Mouse (Mus musculus) brain, embryonic 14.5 days (tissue): Measurements from ENCODE around the gene Hccs.

Experiments
- CTCF ChIP-seq: fragments of 200-500 bp; IDR thresholded peaks from 2 replicates; pipeline ENCODE4 v1.5.1; 2012; ENCODE audit warnings: inconsistent platforms, mild to moderate bottlenecking, moderate library complexity, borderline replicate concordance; ENCODE audit not compliant: insufficient read depth, insufficient read length; ENCODE audit errors: extremely low read depth
- POLR2A ChIP-seq: fragments of 200-500 bp; IDR thresholded peaks from 2 replicates; pipeline ENCODE4 v1.6.1; 2012; ENCODE audit warnings: mild to moderate bottlenecking, inconsistent platforms, borderline replicate concordance; ENCODE audit not compliant: poor library complexity, insufficient read depth, insufficient read length, severe bottlenecking; ENCODE audit errors: extremely low read depth

DNA sequence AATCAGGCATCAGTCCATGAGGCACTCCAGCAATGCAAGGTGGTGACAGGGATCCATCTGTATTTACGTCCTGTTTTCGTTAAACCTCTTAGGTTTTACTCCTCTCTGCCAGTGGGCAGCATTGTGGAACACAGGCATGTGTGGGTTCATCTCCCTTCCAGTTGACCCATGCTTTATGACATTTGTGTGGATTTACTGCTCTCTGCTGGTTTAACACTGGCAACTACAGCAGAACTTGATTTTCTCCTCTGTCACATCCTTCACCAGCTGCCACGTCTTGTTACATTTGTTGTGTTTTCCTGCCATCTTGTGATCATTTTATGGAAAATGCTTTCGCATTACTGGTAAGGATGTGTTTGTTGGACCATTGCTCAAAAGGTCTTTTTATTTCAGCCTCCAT lies 20.6 kb downstream of the Hccs start:
- peak; percentile 42; the same call in 1 of the 2 replicates for TF ChIP-seq CTCF
- no peak for TF ChIP-seq POLR2A
